In the genomic region with DNA sequence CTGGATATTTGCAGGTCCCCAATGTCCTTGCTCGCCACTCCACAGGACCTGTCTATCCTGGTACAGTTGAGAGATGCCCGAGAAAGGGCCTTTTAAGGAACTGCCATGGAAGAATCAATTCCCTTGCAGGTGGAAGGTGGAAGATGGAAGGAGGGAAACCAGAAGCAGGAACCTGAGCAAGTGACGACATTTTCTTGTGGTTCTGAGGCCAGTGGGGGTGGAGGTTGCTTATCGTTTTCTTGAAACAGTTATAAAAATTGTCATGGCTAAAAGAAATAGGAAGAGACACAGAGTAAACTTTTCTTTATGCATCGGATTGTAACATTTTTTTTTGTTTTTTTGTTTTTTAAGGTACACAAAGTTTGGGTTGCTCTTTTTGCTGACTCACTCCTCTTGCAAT, we compare ENCODE assay signal across 31 mouse cellular contexts. TPM values are rescaled to one million over a fixed set of nuclear protein-coding genes. Genes with fewer than 3 reads are reported as not detected.
"Had no signal": no experiment of that assay in that cellular context is flagged by ENCODE, and none has a peak within 500 bp of the region (broad histone marks: within the 10 kb centered on the region; RNA-seq: fewer than 3 reads in every experiment).

No protein-coding gene starts in this region.

- H3K36me3 ChIP-seq: limb, embryonic 10.5 days; limb, embryonic 12.5 days; limb, embryonic 13.5 days; limb, embryonic 15.5 days; liver, embryonic 12.5 days; liver, embryonic 13.5 days; liver, embryonic 15.5 days; lung, embryonic 15.5 days; midbrain, embryonic 10.5 days; midbrain, embryonic 12.5 days; midbrain, embryonic 13.5 days; midbrain, embryonic 15.5 days had no signal

- H3K4me1 ChIP-seq: liver, embryonic 12.5 days; liver, embryonic 13.5 days; liver, embryonic 15.5 days; megakaryocyte, embryonic 14.5 days; midbrain, embryonic 10.5 days; midbrain, embryonic 12.5 days; midbrain, embryonic 13.5 days; midbrain, embryonic 15.5 days had no signal

- H3K9ac ChIP-seq: limb, embryonic 12.5 days; limb, embryonic 13.5 days; limb, embryonic 15.5 days; liver, embryonic 12.5 days; liver, embryonic 13.5 days; liver, embryonic 14.5 days; liver, embryonic 15.5 days; liver, postnatal 0 days; lung, embryonic 14.5 days; lung, embryonic 15.5 days; midbrain, embryonic 12.5 days; midbrain, embryonic 13.5 days; midbrain, embryonic 15.5 days had no signal

- H3K27ac ChIP-seq: left cerebral cortex, adult 2 months; limb, embryonic 10.5 days; limb, embryonic 12.5 days; limb, embryonic 13.5 days; limb, embryonic 15.5 days; liver, embryonic 12.5 days; liver, embryonic 13.5 days; liver, embryonic 14.5 days; liver, embryonic 15.5 days; lung, embryonic 15.5 days; macrophage; midbrain, embryonic 10.5 days; midbrain, embryonic 12.5 days; midbrain, embryonic 13.5 days; midbrain, embryonic 15.5 days had no signal

- DNase-seq: left cerebral cortex, postnatal 4 days; liver; liver, embryonic 13.5 days; liver, postnatal 0 days; lung, adult 18-20 months; lung, adult 2 months; lung, embryonic 14.5 days; lung, postnatal 10 days; lung, postnatal 14 days; lung, postnatal 36 days; lung, postnatal 4 days; midbrain, embryonic 14.5 days had no signal

- H3K9me3 ChIP-seq: limb, embryonic 10.5 days; limb, embryonic 12.5 days; limb, embryonic 13.5 days; limb, embryonic 15.5 days; liver, embryonic 12.5 days; liver, embryonic 13.5 days; liver, embryonic 15.5 days; lung, embryonic 15.5 days; midbrain, embryonic 10.5 days; midbrain, embryonic 12.5 days; midbrain, embryonic 13.5 days; midbrain, embryonic 15.5 days had no signal

- H3K4me3 ChIP-seq: left cerebral cortex, adult 2 months; limb, embryonic 10.5 days; limb, embryonic 12.5 days; limb, embryonic 13.5 days; limb, embryonic 15.5 days; liver, embryonic 12.5 days; liver, embryonic 13.5 days; liver, embryonic 15.5 days; lung, embryonic 15.5 days; megakaryocyte, embryonic 14.5 days; midbrain, embryonic 10.5 days; midbrain, embryonic 12.5 days; midbrain, embryonic 13.5 days; midbrain, embryonic 15.5 days; myocyte had no signal

- H3K27me3 ChIP-seq: limb, embryonic 12.5 days; limb, embryonic 13.5 days; limb, embryonic 15.5 days; liver, embryonic 12.5 days; liver, embryonic 13.5 days; liver, embryonic 15.5 days; lung, embryonic 15.5 days; midbrain, embryonic 12.5 days; midbrain, embryonic 13.5 days; midbrain, embryonic 15.5 days had no signal

- ATAC-seq: liver, embryonic 12.5 days; liver, postnatal 0 days; lung, postnatal 0 days; midbrain, embryonic 13.5 days; midbrain, embryonic 15.5 days; midbrain, embryonic 16.5 days had no signal

RNA-seq across cellular contexts. Expression of gene Lnx1, which starts 46.3 kb away (rescaled TPM):
- total RNA-seq: monocyte, adult 5-6 weeks had no signal
- polyA plus RNA-seq: liver, embryonic 15.5 days; macrophage had no signal
